Mouse (Mus musculus): Measurements from ENCODE around the gene Pi4ka. TPM values are rescaled to one million over a fixed set of nuclear protein-coding genes. Genes with fewer than 3 reads are reported as not detected.

Pi4ka gene
- polyA plus RNA-seq, 1 experiment = 45.2 TPM

GRCm38 (mm10) chr16:17382306-17382705 lies 23.8 kb downstream of the Pi4ka start:
- Histone ChIP-seq H3K9me3 (replicated peaks; ENCODE audit: control insufficient read depth, insufficient read depth, low read length, poor library complexity, severe bottlenecking) (no peaks in the 10 kb centered on the region), H3K9ac (ENCODE audit: low read depth, poor library complexity, severe bottlenecking) (no peak overlapping the region), H3K36me3 (ENCODE audit: control insufficient read depth, insufficient read depth, low read length, poor library complexity, severe bottlenecking) (no peaks in the 10 kb centered on the region), H3K27me3 (ENCODE audit: control insufficient read depth, insufficient read depth, low read length, poor library complexity, severe bottlenecking) (no peaks in the 10 kb centered on the region), H3K4me1 (ENCODE audit: control insufficient read depth, insufficient read depth, low read length) (no peaks in the 10 kb centered on the region), H3K4me3 (ENCODE audit: low read depth, low read length) (no peak overlapping the region), H3K27ac (ENCODE audit: insufficient read depth, low read length) (no peak overlapping the region)
- no peak for TF ChIP-seq EP300 (IDR thresholded peaks at IDR 0.05; ENCODE audit: insufficient read depth, low read depth, low read length)
- TF ChIP-seq CTCF (IDR thresholded peaks at IDR 0.05; ENCODE audit: low read depth, low read length) = no peak
- TF ChIP-seq POLR2A (IDR thresholded peaks at IDR 0.05; ENCODE audit: insufficient read depth, low read length) = no peak

DNA sequence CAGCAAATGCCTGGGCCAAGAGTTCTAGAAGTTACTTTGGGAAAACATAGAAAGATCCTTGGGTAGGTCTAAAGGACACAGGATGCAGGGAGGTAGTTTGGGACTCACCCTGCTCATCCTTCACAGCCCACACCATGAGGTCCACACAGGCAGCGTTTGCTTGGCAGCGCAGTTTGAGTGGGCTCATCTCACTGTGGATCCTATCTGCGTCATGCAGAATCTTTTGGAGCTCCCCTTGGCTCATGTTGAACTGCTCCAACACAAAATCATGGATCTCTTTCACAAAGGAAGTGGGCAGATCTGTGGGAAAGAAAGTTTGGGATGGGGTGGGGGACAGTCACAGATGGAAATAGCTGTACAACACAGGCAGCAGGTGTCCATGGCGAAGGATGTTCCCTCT lies 47.3 kb downstream of the Pi4ka start:
- Histone ChIP-seq H3K27ac (ENCODE audit: insufficient read depth, low read length) (no peak overlapping the region), H3K4me3 (ENCODE audit: low read depth, low read length) (no peak overlapping the region), H3K36me3 (ENCODE audit: control insufficient read depth, insufficient read depth, low read length, poor library complexity, severe bottlenecking) (no peaks in the 10 kb centered on the region; the same call in 1 of the 2 replicates), H3K9me3 (replicated peaks; ENCODE audit: control insufficient read depth, insufficient read depth, low read length, poor library complexity, severe bottlenecking) (no peaks in the 10 kb centered on the region), H3K4me1 (ENCODE audit: control insufficient read depth, insufficient read depth, low read length) (no peaks in the 10 kb centered on the region), H3K27me3 (ENCODE audit: control insufficient read depth, insufficient read depth, low read length, poor library complexity, severe bottlenecking) (no peaks in the 10 kb centered on the region), H3K9ac (ENCODE audit: low read depth, poor library complexity, severe bottlenecking) (no peak overlapping the region)
- TF ChIP-seq EP300 (IDR thresholded peaks at IDR 0.05; ENCODE audit: insufficient read depth, low read depth, low read length) = no peak
- no peak for TF ChIP-seq POLR2A (IDR thresholded peaks at IDR 0.05; ENCODE audit: insufficient read depth, low read length)
- TF ChIP-seq CTCF (IDR thresholded peaks at IDR 0.05; ENCODE audit: low read depth, low read length) = no peak

DNA sequence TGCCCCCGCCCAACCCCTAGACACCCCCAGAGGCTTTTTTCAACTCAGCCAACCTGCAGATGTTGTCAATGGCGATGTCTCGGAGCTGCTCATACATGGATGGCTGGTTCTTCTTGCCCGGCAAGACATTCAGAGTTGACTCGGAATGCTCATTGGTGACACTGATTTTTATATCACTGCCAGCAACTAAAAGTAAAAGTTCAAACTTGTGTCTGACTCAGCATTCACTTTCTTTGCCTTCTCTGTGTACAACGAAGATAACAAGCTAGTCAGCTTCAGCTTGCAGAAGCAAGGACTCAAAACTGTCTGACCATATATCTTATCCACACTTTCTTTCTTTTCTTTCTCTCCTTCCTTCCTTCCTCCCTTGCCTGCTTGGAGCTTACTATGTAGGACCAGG lies 50.1 kb downstream of the Pi4ka start:
- Histone ChIP-seq H3K36me3 (ENCODE audit: control insufficient read depth, insufficient read depth, low read length, poor library complexity, severe bottlenecking) (peaks cover 3% of the 10 kb centered on the region; the same call in 1 of the 2 replicates), H3K4me3 (ENCODE audit: low read depth, low read length) (no peak overlapping the region), H3K4me1 (ENCODE audit: control insufficient read depth, insufficient read depth, low read length) (no peaks in the 10 kb centered on the region), H3K9ac (ENCODE audit: low read depth, poor library complexity, severe bottlenecking) (no peak overlapping the region), H3K27me3 (ENCODE audit: control insufficient read depth, insufficient read depth, low read length, poor library complexity, severe bottlenecking) (no peaks in the 10 kb centered on the region), H3K9me3 (replicated peaks; ENCODE audit: control insufficient read depth, insufficient read depth, low read length, poor library complexity, severe bottlenecking) (no peaks in the 10 kb centered on the region), H3K27ac (ENCODE audit: insufficient read depth, low read length) (no peak overlapping the region)
- no peak for TF ChIP-seq EP300 (IDR thresholded peaks at IDR 0.05; ENCODE audit: insufficient read depth, low read depth, low read length)
- TF ChIP-seq POLR2A (IDR thresholded peaks at IDR 0.05; ENCODE audit: insufficient read depth, low read length) = no peak
- no peak for TF ChIP-seq CTCF (IDR thresholded peaks at IDR 0.05; ENCODE audit: low read depth, low read length)

GRCm38 (mm10) chr16:17346766-17347165 lies 59.3 kb downstream of the Pi4ka start:
- Histone ChIP-seq H3K27ac (ENCODE audit: insufficient read depth, low read length) (no peak overlapping the region), H3K4me1 (ENCODE audit: control insufficient read depth, insufficient read depth, low read length) (no peaks in the 10 kb centered on the region), H3K9me3 (replicated peaks; ENCODE audit: control insufficient read depth, insufficient read depth, low read length, poor library complexity, severe bottlenecking) (no peaks in the 10 kb centered on the region), H3K27me3 (ENCODE audit: control insufficient read depth, insufficient read depth, low read length, poor library complexity, severe bottlenecking) (no peaks in the 10 kb centered on the region), H3K36me3 (ENCODE audit: control insufficient read depth, insufficient read depth, low read length, poor library complexity, severe bottlenecking) (0 out of 2 replicates have a peak, but pooled peaks cover 3% of the 10 kb centered on the region), H3K4me3 (ENCODE audit: low read depth, low read length) (no peak overlapping the region), H3K9ac (ENCODE audit: low read depth, poor library complexity, severe bottlenecking) (no peak overlapping the region)
- TF ChIP-seq CTCF (IDR thresholded peaks at IDR 0.05; ENCODE audit: low read depth, low read length) = no peak

DNA sequence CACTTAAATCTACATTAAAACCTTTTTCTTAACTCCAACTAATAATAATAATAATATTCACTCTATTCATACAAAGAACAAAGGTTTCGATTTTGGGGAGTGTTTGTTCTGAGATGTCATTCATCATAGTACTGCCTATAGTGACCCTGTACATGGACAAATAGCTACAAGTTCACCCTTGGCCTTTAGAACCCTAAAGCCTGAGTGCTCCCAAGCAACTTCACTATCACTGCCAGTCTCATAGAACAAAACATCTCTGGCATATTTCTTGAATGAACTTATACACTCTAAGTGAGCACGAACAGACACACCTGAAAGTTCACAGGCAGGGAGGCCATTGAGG lies 60.3 kb downstream of the Pi4ka start:
- Histone ChIP-seq H3K4me3 (ENCODE audit: low read depth, low read length) (no peak overlapping the region), H3K27ac (ENCODE audit: insufficient read depth, low read length) (no peak overlapping the region), H3K9me3 (replicated peaks; ENCODE audit: control insufficient read depth, insufficient read depth, low read length, poor library complexity, severe bottlenecking) (no peaks in the 10 kb centered on the region), H3K9ac (ENCODE audit: low read depth, poor library complexity, severe bottlenecking) (no peak overlapping the region), H3K4me1 (ENCODE audit: control insufficient read depth, insufficient read depth, low read length) (no peaks in the 10 kb centered on the region), H3K27me3 (ENCODE audit: control insufficient read depth, insufficient read depth, low read length, poor library complexity, severe bottlenecking) (no peaks in the 10 kb centered on the region), H3K36me3 (ENCODE audit: control insufficient read depth, insufficient read depth, low read length, poor library complexity, severe bottlenecking) (0 out of 2 replicates have a peak, but pooled peaks cover 3% of the 10 kb centered on the region)
- TF ChIP-seq EP300 (IDR thresholded peaks at IDR 0.05; ENCODE audit: insufficient read depth, low read depth, low read length) (no peak), POLR2A (IDR thresholded peaks at IDR 0.05; ENCODE audit: insufficient read depth, low read length) (no peak), CTCF (IDR thresholded peaks at IDR 0.05; ENCODE audit: low read depth, low read length) (no peak)

DNA sequence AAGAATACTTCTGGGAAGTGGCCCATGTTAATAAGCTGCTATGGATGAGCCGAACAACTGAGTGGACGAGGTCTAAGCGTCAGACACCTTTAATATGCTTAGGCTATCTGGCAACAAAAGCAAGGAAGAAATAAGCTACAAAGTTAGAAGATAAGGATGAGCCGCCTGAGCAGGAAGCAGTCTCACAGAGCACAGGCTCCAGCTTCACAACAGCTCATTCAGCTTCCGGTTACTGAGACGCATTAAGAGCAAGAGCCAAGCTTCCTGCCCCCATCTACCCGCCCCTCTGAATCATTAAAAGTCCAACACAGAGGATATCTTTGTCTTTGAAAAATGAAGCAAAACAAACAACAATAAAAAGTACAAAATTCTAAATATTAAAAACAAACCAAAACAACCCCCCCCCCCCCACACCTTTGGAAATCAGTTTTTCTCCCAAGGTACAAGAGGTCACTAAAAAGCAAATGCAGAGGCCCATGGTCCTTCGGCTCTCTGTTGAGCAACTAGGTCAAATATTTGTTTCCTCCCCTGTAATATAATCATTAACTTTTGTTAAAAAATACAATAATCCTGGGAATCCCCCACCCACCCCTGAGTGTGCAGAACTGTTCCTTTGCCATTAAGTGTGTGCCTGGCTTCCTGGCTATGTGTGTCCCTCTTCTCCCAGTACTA lies 60.8 kb downstream of the Pi4ka start:
- TF ChIP-seq POLR2A (IDR thresholded peaks at IDR 0.05; ENCODE audit: insufficient read depth, low read length) = no peak
- TF ChIP-seq CTCF (IDR thresholded peaks at IDR 0.05; ENCODE audit: low read depth, low read length) = no peak
- no peak for TF ChIP-seq EP300 (IDR thresholded peaks at IDR 0.05; ENCODE audit: insufficient read depth, low read depth, low read length)
- Histone ChIP-seq H3K9ac (ENCODE audit: low read depth, poor library complexity, severe bottlenecking) (no peak overlapping the region), H3K9me3 (replicated peaks; ENCODE audit: control insufficient read depth, insufficient read depth, low read length, poor library complexity, severe bottlenecking) (no peaks in the 10 kb centered on the region), H3K27ac (ENCODE audit: insufficient read depth, low read length) (no peak overlapping the region), H3K27me3 (ENCODE audit: control insufficient read depth, insufficient read depth, low read length, poor library complexity, severe bottlenecking) (no peaks in the 10 kb centered on the region), H3K36me3 (ENCODE audit: control insufficient read depth, insufficient read depth, low read length, poor library complexity, severe bottlenecking) (0 out of 2 replicates have a peak, but pooled peaks cover 2% of the 10 kb centered on the region), H3K4me1 (ENCODE audit: control insufficient read depth, insufficient read depth, low read length) (no peaks in the 10 kb centered on the region), H3K4me3 (ENCODE audit: low read depth, low read length) (no peak overlapping the region)
